ENCODE assay signal across 11 mouse cellular contexts in the genomic region with DNA sequence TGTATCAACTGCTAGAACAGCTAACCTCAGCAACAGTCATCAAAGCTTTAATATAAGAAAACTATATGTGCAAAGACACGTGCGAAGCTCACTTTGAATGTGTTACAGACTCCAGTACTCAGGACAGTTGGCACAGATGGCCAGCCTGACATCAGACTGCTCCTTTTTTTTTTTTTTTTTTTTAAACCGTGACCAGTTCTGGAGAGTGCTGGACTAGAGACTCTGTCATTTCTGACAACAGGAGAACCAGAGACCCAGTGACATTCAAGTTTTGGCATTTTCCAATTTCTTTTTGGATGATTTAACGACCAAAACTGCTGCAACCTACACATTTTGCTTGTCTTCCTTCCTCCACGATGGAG.
DNase-seq lines count a peak whose midpoint lies in the region; ATAC-seq and TF ChIP-seq lines count a peak whose summit lies in the region.
"Had no signal": no experiment of that assay in that cellular context is flagged by ENCODE, and none has a peak within 500 bp of the region (broad histone marks: within the 10 kb centered on the region; RNA-seq: fewer than 3 reads in every experiment).

No protein-coding gene starts in this region.

- peak overlapping the region; percentile 36; the same call in 1 of the 2 replicates for H3K27ac ChIP-seq in layer of hippocampus, adult 2 months
- H3K27ac ChIP-seq in forebrain, embryonic 14.5 days (ENCODE audit: low read depth, low read length): peak overlapping the region; percentile 22; the same call in 1 of the 2 replicates

- no peaks in the 10 kb centered on the region for H3K27me3 ChIP-seq in forebrain, embryonic 14.5 days (replicated peaks; ENCODE audit: control insufficient read depth, insufficient read depth, low read length)

- no peaks in the 10 kb centered on the region for H3K36me3 ChIP-seq in forebrain, embryonic 14.5 days (ENCODE audit: control insufficient read depth, insufficient read depth, low read length)

- TF ChIP-seq CTCF in layer of hippocampus, adult 2 months (conservative IDR thresholded peaks at IDR 0.05): no peak

- peak; percentile 61; the same call in 1 of the 2 replicates for ATAC-seq in forebrain, embryonic 14.5 days
- ATAC-seq in granulocyte monocyte progenitor cell, adult 5-6 weeks (replicated peaks; ENCODE audit: poor library complexity, severe bottlenecking): no peak
- ATAC-seq: inflammation-experienced regulatory T-cells, adult 6 months had no signal

- no peak overlapping the region for H3K4me2 ChIP-seq in forebrain, embryonic 14.5 days (ENCODE audit: low read length)

- H3K9me3 ChIP-seq in forebrain, embryonic 14.5 days (replicated peaks; ENCODE audit: control insufficient read depth, low read length): no peaks in the 10 kb centered on the region

- H3K9ac ChIP-seq in forebrain, embryonic 14.5 days (ENCODE audit: low read length): no peak overlapping the region

- peaks cover 6% of the 10 kb centered on the region; the same call in 1 of the 2 replicates for H3K4me1 ChIP-seq in forebrain, embryonic 14.5 days (ENCODE audit: control insufficient read depth, insufficient read depth, low read length)

- H3K4me3 ChIP-seq in layer of hippocampus, adult 2 months: no peak overlapping the region
- H3K4me3 ChIP-seq in forebrain, embryonic 14.5 days (ENCODE audit: low read depth, low read length): no peak overlapping the region

- DNase-seq in cerebellum, adult 11-12 months: peak; percentile 10
- no peak for DNase-seq in cerebellum, postnatal 4 days (ENCODE audit: low spot score in 2 of 2)
- DNase-seq in layer of hippocampus, adult 2 months (ENCODE audit: low spot score in 2 of 2): no peak
- no peak for DNase-seq in layer of hippocampus, adult 18-20 months (ENCODE audit: low spot score in 2 of 2)
- peak; percentile 11 for DNase-seq in Muller cell, postnatal 12 days (ENCODE audit: inconsistent ontology term)
- DNase-seq in forebrain, embryonic 14.5 days (ENCODE audit: low spot score): peak; percentile 26
- no peak for DNase-seq in layer of hippocampus, postnatal 25 days (ENCODE audit: extremely low spot score in 1 of 2, low spot score in 1 of 2)
- DNase-seq: adrenal gland, postnatal 10 days; gastrocnemius, postnatal 14 days had no signal

- 54% methylated on average over 5 of the region's 5 CpGs for WGBS in forebrain, embryonic 14.5 days

Comparison
In these comparisons a context has a peak if more than half of its experiments do, and no peak if none do; other contexts are left out.
1. DNase-seq: peak in cerebellum, adult 11-12 months (single experiment), Muller cell, postnatal 12 days (single experiment) and forebrain, embryonic 14.5 days (single experiment); none in cerebellum, postnatal 4 days (0 of 2), layer of hippocampus, adult 2 months (0 of 2), layer of hippocampus, adult 18-20 months (0 of 2) and layer of hippocampus, postnatal 25 days (0 of 2).